Mouse (Mus musculus): ENCODE results near the gene Bcor. TPM values are rescaled to one million over a fixed set of nuclear protein-coding genes. Genes with fewer than 3 reads are reported as not detected.

Bcor gene
- total and polyA plus RNA-seq, 3 experiments, result 44.6 to 88.7 (median 61.6) TPM

GRCm38 (mm10) chrX:11987602-11988001, 172.6 kb downstream of the Bcor start:
- Histone ChIP-seq H3K9ac (ENCODE audit: control insufficient read depth, low read depth, low read length, poor library complexity, severe bottlenecking) (peak overlapping the region; percentile 48), H3K36me3 (ENCODE audit: control insufficient read depth in 1 of 2, insufficient read depth in 2 of 2, low read length in 2 of 2) (peaks cover 0 to 21% of the 10 kb centered on the region in 2 experiments; a peak in 2 of 4 replicates), H3K27me3 (ENCODE audit: control insufficient read depth in 1 of 2, insufficient read depth in 2 of 2, low read length in 2 of 2) (no peaks in the 10 kb centered on the region), H3K4me1 (ENCODE audit: control insufficient read depth in 1 of 2, insufficient read depth in 2 of 2, low read length in 2 of 2) (peaks cover 14 to 31% of the 10 kb centered on the region in 2 experiments), H3K4me3 (ENCODE audit: control insufficient read depth in 1 of 2, insufficient read depth in 1 of 2, low read depth in 2 of 2, low read length in 2 of 2) (peak overlapping the region; percentile 10 to 28; a peak in 2 of 4 replicates), H3K79me2 (ENCODE audit: control insufficient read depth, insufficient read depth, low read length, poor library complexity) (no peaks in the 10 kb centered on the region), H3K27ac (ENCODE audit: control insufficient read depth, low read depth, low read length) (peak overlapping the region; percentile 56), H3K9me3 (replicated peaks; ENCODE audit: insufficient read depth, low read length) (no peaks in the 10 kb centered on the region)
- TF ChIP-seq JUND (IDR thresholded peaks at IDR 0.05; ENCODE audit: low read depth, low read length) (no peak), CHD1 (IDR thresholded peaks at IDR 0.05; ENCODE audit: low read depth, low read length) (no peak), NRF1 (IDR thresholded peaks at IDR 0.05; ENCODE audit: insufficient read depth, low read depth, low read length, poor library complexity, severe bottlenecking) (no peak), USF1 (IDR thresholded peaks at IDR 0.05; ENCODE audit: low read depth, low read length) (peak; percentile 61; the same call in 1 of the 2 replicates), CHD2 (IDR thresholded peaks at IDR 0.05; ENCODE audit: low read length) (no peak), E2F4 (IDR thresholded peaks at IDR 0.05; ENCODE audit: borderline replicate concordance, low read depth, low read length) (no peak), UBTF (IDR thresholded peaks at IDR 0.05; ENCODE audit: borderline replicate concordance, insufficient read depth, low read depth, low read length) (no peak), ZKSCAN1 (IDR thresholded peaks at IDR 0.05; ENCODE audit: low read depth, low read length) (no peak), CTCF (IDR thresholded peaks at IDR 0.05 in 2 of 3, conservative IDR thresholded peaks at IDR 0.05 in 1 of 3; ENCODE audit: control insufficient read depth in 1 of 3, insufficient read depth in 1 of 3, low read depth in 2 of 3, low read length in 3 of 3, poor library complexity in 1 of 3, severe bottlenecking in 1 of 3) (no peak), ELF1 (IDR thresholded peaks at IDR 0.05; ENCODE audit: low read depth, low read length) (no peak), TBP (IDR thresholded peaks at IDR 0.05; ENCODE audit: low read depth, low read length) (no peak), ZNF384 (IDR thresholded peaks at IDR 0.05; ENCODE audit: low read depth, low read length) (no peak), USF2 (IDR thresholded peaks at IDR 0.05; ENCODE audit: borderline replicate concordance in 1 of 2, insufficient read depth in 1 of 2, low read depth in 1 of 2, low read length in 2 of 2) (no peak), ZC3H11A (IDR thresholded peaks at IDR 0.05; ENCODE audit: low read depth, low read length) (no peak), KAT2A (conservative IDR thresholded peaks at IDR 0.05; ENCODE audit: low read depth, low read length) (no peak), MYB (IDR thresholded peaks at IDR 0.05; ENCODE audit: low read depth, low read length) (no peak), MAX (IDR thresholded peaks at IDR 0.05; ENCODE audit: low read length) (peak; percentile 86), POLR2AphosphoS5 (IDR thresholded peaks at IDR 0.05; ENCODE audit: borderline replicate concordance, low read depth, low read length) (no peak), MXI1 (IDR thresholded peaks at IDR 0.05; ENCODE audit: low read depth, low read length) (peak; percentile 68), MYC (IDR thresholded peaks at IDR 0.05; ENCODE audit: low read depth, low read length) (peak; percentile 77; the same call in 1 of the 2 replicates), RAD21 (IDR thresholded peaks at IDR 0.05; ENCODE audit: low read depth, low read length) (no peak), SIN3A (IDR thresholded peaks at IDR 0.05; ENCODE audit: low read length) (peak; percentile 59), BHLHE40 (IDR thresholded peaks at IDR 0.05; ENCODE audit: borderline replicate concordance, low read depth, low read length) (no peak; the same call in 1 of the 2 replicates), NELFE (IDR thresholded peaks at IDR 0.05; ENCODE audit: low read depth, low read length) (no peak), POLR2AphosphoS2 (IDR thresholded peaks at IDR 0.05; ENCODE audit: low read length) (no peak), TCF12 (IDR thresholded peaks at IDR 0.05; ENCODE audit: low read depth, low read length) (no peak), RCOR1 (IDR thresholded peaks at IDR 0.05; ENCODE audit: low read depth, low read length) (peak; percentile 41; the same call in 1 of the 2 replicates), MAFK (IDR thresholded peaks at IDR 0.05; ENCODE audit: borderline replicate concordance, low read depth, low read length) (no peak), ETS1 (IDR thresholded peaks at IDR 0.05; ENCODE audit: low read depth, low read length) (0 out of 2 replicates have a peak, but pooled peaks have one; percentile 25), GATA1 (IDR thresholded peaks at IDR 0.05; ENCODE audit: low read depth, low read length) (no peak), GABPA (IDR thresholded peaks at IDR 0.05; ENCODE audit: low read depth, low read length) (no peak), EP300 (IDR thresholded peaks at IDR 0.05; ENCODE audit: low read depth in 1 of 2, low read length in 2 of 2) (no peak), SMC3 (IDR thresholded peaks at IDR 0.05; ENCODE audit: low read depth, low read length) (0 out of 2 replicates have a peak, but pooled peaks have one; percentile 8), HCFC1 (IDR thresholded peaks at IDR 0.05; ENCODE audit: low read depth, low read length) (no peak), TAL1 (IDR thresholded peaks at IDR 0.05; ENCODE audit: low read length) (no peak), MAZ (IDR thresholded peaks at IDR 0.05; ENCODE audit: low read depth, low read length) (no peak), MEF2A (IDR thresholded peaks at IDR 0.05; ENCODE audit: extremely low read depth, insufficient replicate concordance, low read depth, low read length, poor library complexity, severe bottlenecking) (no peak)
- DNase-seq (ENCODE audit: low read depth, low spot score), result peak; percentile 53
